Mouse (Mus musculus) ES-Bruce4 (cell line): Measurements from ENCODE around the gene Slamf6.

Source experiments
- CTCF ChIP-seq: IDR thresholded peaks from one replicate; pipeline ENCODE4 v1.8.1; 2011; ENCODE audit warnings: low read depth, low read length
- POLR2A ChIP-seq: IDR thresholded peaks from one replicate; pipeline ENCODE4 v1.8.1; 2011; ENCODE audit warnings: low read length; ENCODE audit not compliant: insufficient read depth

DNA sequence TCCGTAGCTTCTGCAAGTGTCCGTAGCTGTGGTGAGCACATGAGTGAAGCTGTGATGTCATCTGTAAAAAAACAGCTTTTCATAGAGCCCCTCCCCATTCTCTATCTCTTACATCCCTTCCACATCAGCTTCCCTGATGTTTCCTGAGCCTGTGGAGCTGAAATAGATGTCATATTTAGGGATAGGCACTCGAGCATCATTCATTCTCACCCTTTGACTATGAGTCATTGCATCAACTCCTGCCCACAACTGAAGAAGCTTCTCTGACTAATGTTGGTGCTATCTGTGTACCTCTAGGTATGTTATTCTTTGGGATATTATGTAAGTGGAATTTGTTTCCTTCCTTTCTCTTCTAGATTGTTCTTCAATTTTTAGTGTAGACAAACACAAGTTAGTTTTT lies 7.6 kb downstream of the Slamf6 start:
- TF ChIP-seq POLR2A (no peak), CTCF (no peak)
